Mouse (Mus musculus) hindbrain, embryonic 15.5 days (tissue): ENCODE data around the gene Kansl2. TPM values are rescaled to one million over a fixed set of nuclear protein-coding genes. Genes with fewer than 3 reads are reported as not detected.

Source experiments
- ATAC-seq: fragments of 200-750 bp; cut with Nextera tagmentation; 2 replicates; pipeline ENCODE4 v1.8.0; 2017; ENCODE audit warnings: low read depth, moderate number of reproducible peaks, moderate TSS enrichment; ENCODE audit not compliant: low FRiP score
- H3K27ac ChIP-seq: fragments of 300-500 bp; sonication (generic); replicated peaks from 2 replicates; pipeline ENCODE4 v1.5.1; 2015; ENCODE audit warnings: mild to moderate bottlenecking, inconsistent platforms
- H3K27me3 ChIP-seq: fragments of 300-500 bp; sonication (generic); 2 replicates; pipeline ENCODE4 v1.6.1; 2015; ENCODE audit warnings: control low read depth, inconsistent platforms
- H3K36me3 ChIP-seq: fragments of 300-500 bp; sonication (generic); 2 replicates; pipeline ENCODE4 v1.6.1; 2015; ENCODE audit warnings: control low read depth, inconsistent platforms
- H3K4me1 ChIP-seq: fragments of 300-500 bp; sonication (generic); replicated peaks from 2 replicates; pipeline ENCODE4 v1.6.1; 2015; ENCODE audit warnings: control low read depth, inconsistent platforms
- H3K4me2 ChIP-seq: fragments of 300-500 bp; sonication (generic); 2 replicates; pipeline ENCODE4 v1.6.1; 2015; ENCODE audit warnings: moderate library complexity, mild to moderate bottlenecking, inconsistent platforms
- H3K4me3 ChIP-seq: fragments of 300-500 bp; sonication (generic); 2 replicates; pipeline ENCODE4 v1.5.1; 2015; ENCODE audit warnings: mild to moderate bottlenecking, inconsistent platforms
- H3K9ac ChIP-seq: fragments of 300-500 bp; sonication (generic); 2 replicates; pipeline ENCODE4 v1.6.1; 2015; ENCODE audit warnings: inconsistent platforms
- H3K9me3 ChIP-seq: fragments of 300-500 bp; sonication (generic); 2 replicates; pipeline ENCODE4 v1.6.1; 2016; ENCODE audit warnings: control low read depth, inconsistent platforms
- WGBS: fragments of 180-500 bp; shearing (Covaris S2); methylation state at CpG from one replicate; pipeline ENCODE4 v1.1.7; 2015; 5-methylcytosine and 5-hydroxymethylcytosine counted together
- polyA plus RNA-seq: library from polyadenylated mRNA; unstranded; fragments of >200 nt; fragmentation: Nextera tagmentation; extraction: Ambion mirVana; gene quantifications from 2 replicates; pipeline ENCODE4 v1.2.1, GENCODE M21; 2015

The Kansl2 gene
- polyA plus RNA-seq, 1 experiment from 2014 or later = 108 TPM

- WGBS = 60% methylated on average over 8 of the region's 8 CpGs
- no peak for ATAC-seq
- Histone ChIP-seq H3K4me1 (peaks cover 12% of the 10 kb centered on the region), H3K27me3 (no peaks in the 10 kb centered on the region), H3K27ac (no peak overlapping the region), H3K9me3 (no peaks in the 10 kb centered on the region), H3K36me3 (no peaks in the 10 kb centered on the region), H3K4me2 (no peak overlapping the region), H3K4me3 (no peak overlapping the region), H3K9ac (no peak overlapping the region)
Observed at GRCm38 (mm10) chr15:98512232-98512631, 21.8 kb downstream of the Kansl2 start.

DNA sequence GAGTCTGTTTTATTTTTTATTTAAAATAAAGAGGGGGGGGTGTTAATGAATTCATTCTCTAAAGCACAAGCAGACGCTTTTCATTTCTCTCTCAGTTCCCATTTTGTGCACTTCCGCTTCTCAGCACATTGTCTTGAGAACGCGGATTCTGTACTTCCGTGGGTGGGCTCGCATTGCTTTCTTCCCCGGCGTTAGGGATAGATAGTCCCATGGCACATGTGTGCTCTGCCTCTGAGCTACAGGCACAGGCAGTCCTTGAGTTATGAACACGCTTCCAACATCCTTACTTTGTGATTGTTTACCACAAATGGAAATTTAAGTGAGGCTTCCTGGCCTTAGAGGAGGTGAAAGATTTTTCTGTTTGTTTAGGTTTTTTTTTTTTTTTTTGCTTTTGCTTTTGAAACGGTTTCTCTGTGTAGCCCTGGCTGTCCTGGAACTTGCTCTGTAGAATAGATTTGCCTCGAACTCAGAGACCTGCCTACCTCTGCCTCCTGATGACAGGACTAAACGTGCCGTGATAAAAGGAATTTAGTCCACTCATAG is 22.6 kb downstream of the Kansl2 start:
- Histone ChIP-seq H3K27me3 (no peaks in the 10 kb centered on the region), H3K4me3 (no peak overlapping the region), H3K9ac (no peak overlapping the region), H3K4me2 (peak overlapping the region; percentile 61; the same call in 1 of the 2 replicates), H3K9me3 (no peaks in the 10 kb centered on the region), H3K36me3 (no peaks in the 10 kb centered on the region), H3K4me1 (peaks cover 12% of the 10 kb centered on the region), H3K27ac (no peak overlapping the region)
- ATAC-seq = no peak
- 42% methylated on average over 13 of the region's 13 CpGs for WGBS

- WGBS = 24% methylated on average over 25 of the region's 25 CpGs
- ATAC-seq = 0 out of 2 replicates have a peak, but pooled peaks have one; percentile 27
- no peaks in the 10 kb centered on the region for H3K27me3 ChIP-seq
- peak overlapping the region; percentile 61 for H3K4me2 ChIP-seq
- H3K4me1 ChIP-seq = peaks cover 12% of the 10 kb centered on the region
- H3K27ac ChIP-seq = no peak overlapping the region
- H3K4me3 ChIP-seq = peak overlapping the region; percentile 21
- H3K9ac ChIP-seq = no peak overlapping the region
- no peaks in the 10 kb centered on the region for H3K36me3 ChIP-seq
- H3K9me3 ChIP-seq = no peaks in the 10 kb centered on the region
Observed at GRCm38 (mm10) chr15:98510438-98511385, 23.4 kb downstream of the Kansl2 start.

DNA sequence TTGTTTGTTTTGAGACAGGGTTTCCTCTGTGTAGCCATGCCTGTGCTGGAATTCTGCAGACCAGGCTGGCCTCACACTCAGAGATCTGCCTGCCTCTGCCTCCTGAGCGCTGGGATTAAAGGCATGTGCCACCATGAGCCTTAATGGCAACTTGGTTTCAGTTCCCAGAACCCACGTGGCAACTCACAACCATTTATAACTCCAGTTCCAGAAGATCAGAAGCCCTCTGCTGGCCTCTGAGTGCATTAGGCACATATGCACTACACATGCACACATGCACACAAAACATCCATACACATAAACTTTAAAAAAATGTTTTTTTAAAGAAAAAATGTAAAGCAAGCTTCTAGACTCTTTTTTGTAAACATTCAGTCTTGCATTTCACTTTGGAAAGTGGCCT is 24.7 kb downstream of the Kansl2 start:
- no peaks in the 10 kb centered on the region for H3K27me3 ChIP-seq
- no peaks in the 10 kb centered on the region for H3K36me3 ChIP-seq
- H3K4me2 ChIP-seq = no peak overlapping the region
- H3K9ac ChIP-seq = no peak overlapping the region
- ATAC-seq = no peak
- peaks cover 16% of the 10 kb centered on the region for H3K4me1 ChIP-seq
- H3K4me3 ChIP-seq = no peak overlapping the region
- 78% methylated on average over 2 of the region's 2 CpGs for WGBS
- no peaks in the 10 kb centered on the region for H3K9me3 ChIP-seq
- H3K27ac ChIP-seq = no peak overlapping the region

- H3K4me1 ChIP-seq = peaks cover 16% of the 10 kb centered on the region
- H3K4me2 ChIP-seq = no peak overlapping the region
- H3K4me3 ChIP-seq = no peak overlapping the region
- no peak for ATAC-seq
- no peak overlapping the region for H3K9ac ChIP-seq
- no peaks in the 10 kb centered on the region for H3K9me3 ChIP-seq
- H3K27ac ChIP-seq = no peak overlapping the region
- H3K36me3 ChIP-seq = no peaks in the 10 kb centered on the region
- WGBS = 94% methylated on average over 6 of the region's 6 CpGs
- no peaks in the 10 kb centered on the region for H3K27me3 ChIP-seq
Observed at GRCm38 (mm10) chr15:98507321-98507720, 26.7 kb downstream of the Kansl2 start.

DNA sequence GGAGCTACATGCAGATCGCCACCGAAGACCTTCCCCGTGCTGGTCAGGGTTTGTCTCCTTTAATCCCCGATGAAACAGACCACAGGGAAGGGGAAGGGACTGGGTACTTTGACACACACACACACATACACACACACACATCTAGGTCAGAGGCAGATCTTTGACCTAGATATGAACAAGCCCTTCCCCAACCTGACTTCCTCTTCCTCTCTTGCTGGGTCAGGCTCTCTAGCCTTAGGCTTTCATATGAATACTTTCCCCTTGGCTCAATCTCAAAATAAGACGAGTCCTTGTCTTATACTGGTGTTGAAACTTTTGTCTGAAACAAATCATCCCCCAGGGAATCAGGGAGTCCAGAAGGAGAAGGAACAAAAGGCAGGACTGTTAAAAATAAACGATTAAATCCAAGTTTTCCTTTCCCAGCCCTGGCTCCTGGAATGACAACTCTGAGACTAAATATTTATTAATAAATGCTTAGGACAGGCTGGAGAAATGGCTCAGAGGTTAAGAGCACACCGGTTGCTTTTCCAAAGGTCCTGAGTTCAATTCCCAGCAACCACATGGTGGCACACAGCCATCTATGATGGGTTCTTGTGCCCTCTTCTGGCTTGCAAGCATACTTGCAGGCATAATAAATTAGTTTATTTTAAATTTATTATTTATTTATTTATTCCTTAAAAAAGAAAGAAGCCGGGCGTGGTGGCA is 27.7 kb downstream of the Kansl2 start:
- Histone ChIP-seq H3K4me1 (peaks cover 15% of the 10 kb centered on the region), H3K9ac (no peak overlapping the region), H3K27me3 (no peaks in the 10 kb centered on the region), H3K27ac (no peak overlapping the region), H3K4me2 (no peak overlapping the region), H3K36me3 (no peaks in the 10 kb centered on the region), H3K4me3 (no peak overlapping the region), H3K9me3 (no peaks in the 10 kb centered on the region)
- ATAC-seq = no peak
- 81% methylated on average over 9 of the region's 9 CpGs for WGBS

- Histone ChIP-seq H3K27me3 (no peaks in the 10 kb centered on the region), H3K36me3 (no peaks in the 10 kb centered on the region), H3K9me3 (no peaks in the 10 kb centered on the region), H3K4me3 (no peak overlapping the region), H3K4me2 (0 out of 2 replicates have a peak overlapping the region, but pooled peaks have one; percentile 10), H3K27ac (no peak overlapping the region), H3K9ac (no peak overlapping the region), H3K4me1 (0 out of 2 replicates have a peak, but pooled peaks cover 5% of the 10 kb centered on the region)
- whole genome bisulfite sequencing = 15% methylated on average over 18 of the region's 18 CpGs
- ATAC-seq = no peak
Observed at GRCm38 (mm10) chr15:98504514-98504913, 29.6 kb downstream of the Kansl2 start.

GRCm38 (mm10) chr15:98503317-98503716 is 30.7 kb downstream of the Kansl2 start:
- no peak overlapping the region for H3K9ac ChIP-seq
- no peak for ATAC-seq
- H3K4me3 ChIP-seq = no peak overlapping the region
- no peak overlapping the region for H3K27ac ChIP-seq
- H3K4me1 ChIP-seq = 0 out of 2 replicates have a peak, but pooled peaks cover 5% of the 10 kb centered on the region
- H3K27me3 ChIP-seq = no peaks in the 10 kb centered on the region
- no peak overlapping the region for H3K4me2 ChIP-seq
- WGBS = 87% methylated on average over 3 of the region's 3 CpGs
- H3K9me3 ChIP-seq = no peaks in the 10 kb centered on the region
- H3K36me3 ChIP-seq = no peaks in the 10 kb centered on the region

- no peaks in the 10 kb centered on the region for H3K4me1 ChIP-seq
- H3K4me3 ChIP-seq = no peak overlapping the region
- H3K36me3 ChIP-seq = no peaks in the 10 kb centered on the region
- no peaks in the 10 kb centered on the region for H3K9me3 ChIP-seq
- WGBS = 84% methylated on average over 17 of the region's 17 CpGs
- H3K9ac ChIP-seq = no peak overlapping the region
- no peak overlapping the region for H3K27ac ChIP-seq
- no peaks in the 10 kb centered on the region for H3K27me3 ChIP-seq
- no peak for ATAC-seq
- H3K4me2 ChIP-seq = no peak overlapping the region
Observed at GRCm38 (mm10) chr15:98497631-98498030, 36.4 kb downstream of the Kansl2 start.

DNA sequence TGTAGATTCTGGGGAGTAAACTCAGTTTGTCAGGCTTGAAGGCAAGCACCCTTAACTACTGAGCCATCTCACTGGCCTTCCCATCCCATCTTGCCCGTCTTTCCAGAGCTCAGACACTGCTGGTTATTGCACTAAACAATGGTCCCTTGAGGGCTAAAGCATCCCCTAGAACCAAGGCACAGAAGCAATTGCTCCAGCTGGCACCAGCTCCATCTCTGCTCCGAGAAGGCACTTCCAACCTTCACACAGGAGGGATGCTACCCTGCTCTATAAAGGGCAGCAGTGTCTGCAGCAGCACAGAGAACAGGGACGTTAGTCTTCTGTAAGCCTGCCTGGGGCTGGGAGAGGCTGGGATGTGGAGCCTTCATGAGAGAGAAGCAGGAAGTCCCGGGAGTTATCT is 42.0 kb downstream of the Kansl2 start, which contains the start of gene Olfr279:
Olfr279 (plus strand) TSS at position 301 of the 400 bp plus-strand sequence.
- Histone ChIP-seq H3K27me3 (no peaks in the 10 kb centered on the region), H3K4me3 (no peak within 1 kb of the TSS), H3K27ac (no peak within 1 kb of the TSS), H3K4me2 (no peak within 1 kb of the TSS), H3K9me3 (no peaks in the 10 kb centered on the region), H3K36me3 (no peaks in the 10 kb centered on the region), H3K4me1 (no peaks in the 10 kb centered on the region), H3K9ac (no peak within 1 kb of the TSS)
- ATAC-seq = no peak
- 61% methylated on average over 4 of the region's 4 CpGs for WGBS

- WGBS = 91% methylated on average over 2 of the region's 2 CpGs
- Histone ChIP-seq H3K36me3 (no peaks in the 10 kb centered on the region), H3K9ac (no peak overlapping the region), H3K4me2 (no peak overlapping the region), H3K27me3 (no peaks in the 10 kb centered on the region), H3K27ac (no peak overlapping the region), H3K4me1 (no peaks in the 10 kb centered on the region), H3K9me3 (no peaks in the 10 kb centered on the region), H3K4me3 (no peak overlapping the region)
- ATAC-seq = no peak
Observed at GRCm38 (mm10) chr15:98491332-98491731, 42.7 kb downstream of the Kansl2 start.
